17 mouse cellular contexts compared by ENCODE assay signal in genomic region chr19:52962745-52963144, GRCm38 (mm10).
DNase-seq lines count a peak whose midpoint lies in the region; TF ChIP-seq lines count a peak whose summit lies in the region.
"Had no signal": no experiment of that assay in that cellular context is flagged by ENCODE, and none has a peak within 500 bp of the region (broad histone marks: within the 10 kb centered on the region; RNA-seq: fewer than 3 reads in every experiment).

No protein-coding gene starts in this region.

- no peaks in the 10 kb centered on the region for H3K79me2 ChIP-seq in MEL (ENCODE audit: control insufficient read depth, insufficient read depth, low read length, poor library complexity)

- H3K9ac ChIP-seq in MEL (ENCODE audit: control insufficient read depth, low read depth, low read length, poor library complexity, severe bottlenecking), result no peak overlapping the region

- no peak for TF ChIP-seq EP300 in MEL (IDR thresholded peaks at IDR 0.05; ENCODE audit: low read depth in 1 of 2, low read length in 2 of 2)

- no peak overlapping the region for H3K27ac ChIP-seq in MEL (ENCODE audit: control insufficient read depth, low read depth, low read length)

- H3K9me3 ChIP-seq in MEL (replicated peaks; ENCODE audit: insufficient read depth, low read length), result no peaks in the 10 kb centered on the region
- H3K9me3 ChIP-seq: G1E had no signal

- no peak for TF ChIP-seq CTCF in MEL (IDR thresholded peaks at IDR 0.05 in 2 of 3, conservative IDR thresholded peaks at IDR 0.05 in 1 of 3; ENCODE audit: control insufficient read depth in 1 of 3, insufficient read depth in 1 of 3, low read depth in 2 of 3, low read length in 3 of 3, poor library complexity in 1 of 3, severe bottlenecking in 1 of 3)

- no peaks in the 10 kb centered on the region for H3K4me1 ChIP-seq in MEL (ENCODE audit: control insufficient read depth in 1 of 2, insufficient read depth in 2 of 2, low read length in 2 of 2)

- H3K27me3 ChIP-seq in MEL (ENCODE audit: control insufficient read depth in 1 of 2, insufficient read depth in 2 of 2, low read length in 2 of 2), result no peaks in the 10 kb centered on the region
- H3K27me3 ChIP-seq: CH12.LX, Patski had no signal

- no peak for TF ChIP-seq RAD21 in MEL (IDR thresholded peaks at IDR 0.05; ENCODE audit: low read depth, low read length)

- H3K4me3 ChIP-seq in MEL (ENCODE audit: control insufficient read depth in 1 of 2, insufficient read depth in 1 of 2, low read depth in 2 of 2, low read length in 2 of 2), result no peak overlapping the region

- DNase-seq in MEL (ENCODE audit: low read depth, low spot score), result peak; percentile 23
- no peak for DNase-seq in cerebellum, adult 8-10 months
- DNase-seq: adrenal gland, adult 2 months; adrenal gland, adult 8-10 months; adrenal gland, postnatal 10 days; adrenal gland, postnatal 14 days; adrenal gland, postnatal 25 days; adrenal gland, postnatal 36 days; B cell, adult 2 months; cerebellum, adult 11 months; cerebellum, adult 11-12 months; cerebellum, adult 18-20 months; cerebellum, adult 2 months; cerebellum, adult 9-10 months had no signal

- TF ChIP-seq POLR2A in MEL (IDR thresholded peaks at IDR 0.05; ENCODE audit: control insufficient read depth in 1 of 2, insufficient read depth in 1 of 2, low read depth in 1 of 2, low read length in 2 of 2, poor library complexity in 1 of 2), result no peak

- no peaks in the 10 kb centered on the region for H3K36me3 ChIP-seq in MEL (ENCODE audit: control insufficient read depth in 1 of 2, insufficient read depth in 2 of 2, low read length in 2 of 2)
- H3K36me3 ChIP-seq: G1E had no signal

TF ChIP-seq in MEL, 35 proteins besides CTCF, POLR2A, EP300 and RAD21:
- TF ChIP-seq ZNF384 (IDR thresholded peaks at IDR 0.05; ENCODE audit: low read depth, low read length) (peak; percentile 90), SIN3A (IDR thresholded peaks at IDR 0.05; ENCODE audit: low read length) (no peak)
